Mouse (Mus musculus): ENCODE data around the gene Mapk6.

GRCm38 (mm10) chr9:75365195-75365594 is 44.6 kb downstream of the Mapk6 start:
- TF ChIP-seq TCF12 (IDR thresholded peaks at IDR 0.05; ENCODE audit: insufficient read depth, poor library complexity, severe bottlenecking), result no peak
- no peak for TF ChIP-seq E2F4 (IDR thresholded peaks at IDR 0.05; ENCODE audit: insufficient read depth)
- no peak for TF ChIP-seq POLR2A (IDR thresholded peaks at IDR 0.05; ENCODE audit: insufficient read length, low read depth)
- no peak for TF ChIP-seq MAX (IDR thresholded peaks at IDR 0.05; ENCODE audit: low read depth)
- no peak for TF ChIP-seq SRF (IDR thresholded peaks at IDR 0.05; ENCODE audit: control insufficient read depth, insufficient read length, low read depth)
- TF ChIP-seq USF1 (IDR thresholded peaks at IDR 0.05; ENCODE audit: low read depth), result no peak
- TF ChIP-seq CEBPB (IDR thresholded peaks at IDR 0.05; ENCODE audit: insufficient read depth, poor library complexity, severe bottlenecking), result no peak
- TF ChIP-seq MYOG (IDR thresholded peaks at IDR 0.05; ENCODE audit: control insufficient read depth in 1 of 3, insufficient read depth in 1 of 3, insufficient read length in 2 of 3, low read depth in 2 of 3), result no peak
- no peak for TF ChIP-seq MYOD1 (IDR thresholded peaks at IDR 0.05; ENCODE audit: control insufficient read depth in 1 of 3, insufficient read length in 2 of 3, low read depth in 2 of 3)
- no peak for TF ChIP-seq TCF3 (IDR thresholded peaks at IDR 0.05; ENCODE audit: insufficient read length, low read depth)
- no peak for TF ChIP-seq POLR2AphosphoS2 (IDR thresholded peaks at IDR 0.05; ENCODE audit: insufficient read length, low read depth)
- TF ChIP-seq REST (IDR thresholded peaks at IDR 0.05; ENCODE audit: insufficient read depth, insufficient read length), result no peak

Measured in myocyte (in vitro differentiated cells).